Mouse (Mus musculus) lung, postnatal 0 days (tissue): Measurements from ENCODE around the gene Pdzrn3.

ENCODE experiments used
- CTCF ChIP-seq: IDR thresholded peaks from 2 replicates; pipeline ENCODE4 v1.5.1; 2016; ENCODE audit warnings: antibody characterized with exemption, mild to moderate bottlenecking
- EP300 ChIP-seq: IDR thresholded peaks from 2 replicates; pipeline ENCODE4 v1.6.1; 2016; ENCODE audit warnings: antibody characterized with exemption, mild to moderate bottlenecking, control low read depth

DNA sequence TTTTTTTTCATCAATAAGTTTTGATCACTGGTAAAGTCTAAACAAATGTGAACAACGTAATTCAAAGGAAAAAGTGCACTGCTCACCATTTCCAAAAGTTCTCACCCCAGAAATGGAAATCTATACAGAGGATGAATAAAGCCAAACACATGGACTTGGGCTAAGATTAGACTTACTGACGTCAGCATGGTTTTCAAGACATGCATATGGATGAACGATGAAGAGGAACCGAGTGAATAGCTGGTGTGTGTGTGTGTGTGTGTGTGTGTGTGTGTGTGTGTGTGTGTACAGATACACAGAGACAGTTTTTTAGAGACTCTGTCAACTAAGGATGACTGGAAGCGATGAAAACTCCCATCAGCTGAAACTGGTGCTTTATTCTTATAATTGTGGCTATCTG, 29.2 kb downstream of the Pdzrn3 start:
- TF ChIP-seq EP300 = no peak
- TF ChIP-seq CTCF = no peak
